Mouse (Mus musculus): ENCODE measurements around the gene Pakap. TPM values are rescaled to one million over a fixed set of nuclear protein-coding genes. Genes with fewer than 3 reads are reported as not detected.

The Pakap gene
- total RNA-seq, 1 experiment from 2014 or later: not detected

- no peak for ATAC-seq (replicated peaks; ENCODE audit: low read depth, poor library complexity, severe bottlenecking)
These were observed 50.8 kb downstream of the Pakap start for GRCm38 (mm10) chr4:57618743-57619142.

DNA sequence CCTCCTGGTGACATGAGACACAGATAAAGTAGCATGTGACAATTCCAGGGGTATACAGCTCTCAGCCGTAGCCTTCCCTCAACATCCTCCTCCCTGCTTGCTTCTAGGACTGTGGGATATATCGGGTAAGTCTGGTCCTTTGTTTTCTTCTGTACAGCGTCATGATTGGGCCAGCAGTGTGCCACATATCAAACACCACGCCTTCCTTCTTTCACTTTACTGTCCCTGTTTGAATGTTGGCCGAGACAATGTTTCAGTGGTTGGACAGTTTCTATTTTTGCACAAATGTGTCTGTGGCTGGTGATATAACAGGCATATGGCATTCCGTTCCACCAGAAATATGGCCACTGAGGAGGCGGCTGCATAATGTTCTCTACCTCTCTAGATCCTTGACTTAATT is 54.8 kb downstream of the Pakap start:
- ATAC-seq (replicated peaks; ENCODE audit: low read depth, poor library complexity, severe bottlenecking): no peak

- no peak for ATAC-seq (replicated peaks; ENCODE audit: low read depth, poor library complexity, severe bottlenecking)
These were observed 56.8 kb downstream of the Pakap start for GRCm38 (mm10) chr4:57624819-57625218.

DNA sequence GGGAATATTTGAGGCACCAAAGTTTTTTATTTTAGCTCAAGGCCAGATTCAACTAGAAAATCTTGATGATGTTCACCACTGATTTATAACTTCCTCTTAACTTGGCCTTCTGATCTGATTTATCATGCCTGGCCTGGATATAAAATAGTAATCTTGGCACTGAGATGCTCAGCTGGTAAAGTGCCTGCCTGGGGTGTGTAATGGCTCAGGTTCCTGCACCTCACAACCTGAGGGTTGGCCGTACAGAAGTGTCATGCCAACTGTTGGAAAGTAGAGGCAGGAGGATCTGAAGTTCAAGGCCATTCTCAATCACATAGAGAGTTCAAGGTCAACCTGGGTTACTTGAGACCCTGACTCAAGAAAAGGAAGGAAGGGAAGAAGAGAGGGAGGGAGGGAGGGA is 57.3 kb downstream of the Pakap start:
- ATAC-seq (replicated peaks; ENCODE audit: low read depth, poor library complexity, severe bottlenecking): no peak

DNA sequence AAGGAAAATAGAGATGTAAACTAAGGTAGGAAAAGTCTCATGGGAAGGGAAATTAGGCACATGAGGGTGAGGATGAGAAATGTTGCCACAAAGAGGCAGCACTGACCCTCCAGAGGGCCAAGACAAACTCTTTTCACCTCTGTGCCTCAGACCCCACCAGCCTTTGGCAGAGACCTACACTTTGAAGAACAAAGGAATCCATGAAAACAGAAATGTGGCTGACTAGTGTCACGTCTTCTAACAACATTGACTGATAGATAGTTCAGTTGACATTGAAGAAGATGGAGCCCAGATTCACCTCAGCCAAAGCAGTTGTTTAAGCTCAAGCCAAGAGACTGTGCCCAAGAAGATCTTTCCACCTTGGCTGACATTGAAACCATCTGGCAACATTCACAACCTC is 57.8 kb downstream of the Pakap start:
- ATAC-seq (replicated peaks; ENCODE audit: low read depth, poor library complexity, severe bottlenecking): no peak

- no peak for ATAC-seq (replicated peaks; ENCODE audit: low read depth, poor library complexity, severe bottlenecking)
These were observed 58.9 kb downstream of the Pakap start for GRCm38 (mm10) chr4:57626921-57627320.

- ATAC-seq (replicated peaks; ENCODE audit: low read depth, poor library complexity, severe bottlenecking): no peak
These were observed 64.4 kb downstream of the Pakap start for GRCm38 (mm10) chr4:57632386-57632785.

- ATAC-seq (replicated peaks; ENCODE audit: low read depth, poor library complexity, severe bottlenecking): no peak
These were observed 65.1 kb downstream of the Pakap start for GRCm38 (mm10) chr4:57633052-57633451.

GRCm38 (mm10) chr4:57634956-57635355 is 67.0 kb downstream of the Pakap start:
- ATAC-seq (replicated peaks; ENCODE audit: low read depth, poor library complexity, severe bottlenecking): no peak

GRCm38 (mm10) chr4:57636782-57637482 is 69.0 kb downstream of the Pakap start:
- ATAC-seq (replicated peaks; ENCODE audit: low read depth, poor library complexity, severe bottlenecking): no peak

GRCm38 (mm10) chr4:57637636-57638386 is 69.8 kb downstream of the Pakap start:
- no peak for ATAC-seq (replicated peaks; ENCODE audit: low read depth, poor library complexity, severe bottlenecking)

DNA sequence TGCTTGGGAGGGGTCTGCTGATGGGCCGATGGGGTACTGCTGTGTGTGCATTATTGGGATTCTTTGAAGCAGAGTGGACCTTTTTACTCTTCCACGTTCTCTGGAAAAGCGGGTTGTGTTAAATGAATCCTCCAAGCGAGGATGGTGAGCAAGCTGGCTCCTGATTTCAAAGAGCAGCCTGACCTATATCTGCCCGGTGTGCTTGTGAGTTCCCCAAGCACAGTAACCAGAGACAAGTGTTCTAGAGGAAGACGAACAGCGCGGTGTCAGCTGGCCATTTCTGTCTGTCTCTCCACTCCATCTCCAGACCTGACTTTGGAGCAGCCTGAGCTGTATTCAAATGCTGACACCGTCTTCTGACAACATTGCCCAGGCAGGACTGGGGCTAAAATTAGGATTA is 71.0 kb downstream of the Pakap start:
- ATAC-seq (replicated peaks; ENCODE audit: low read depth, poor library complexity, severe bottlenecking): no peak

DNA sequence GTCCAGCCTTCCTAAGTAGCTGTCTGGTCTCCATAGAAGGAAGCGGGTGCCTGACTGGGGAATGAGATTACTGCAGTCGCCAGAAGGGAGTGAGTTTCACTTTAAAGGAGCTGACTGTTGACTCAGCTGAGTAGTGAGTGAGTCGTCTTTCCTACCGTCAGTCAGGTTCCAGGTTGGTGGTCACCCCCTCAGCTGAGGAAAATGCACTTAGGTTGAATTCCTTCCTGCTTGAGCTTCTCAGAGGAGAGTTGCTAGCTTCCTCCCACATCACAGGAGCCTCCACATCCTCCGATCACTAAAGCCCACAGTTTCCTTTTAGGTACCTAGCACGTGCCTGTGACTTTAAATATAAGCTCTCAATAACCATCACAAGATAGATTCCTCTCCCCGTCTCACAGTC is 72.2 kb downstream of the Pakap start:
- ATAC-seq (replicated peaks; ENCODE audit: low read depth, poor library complexity, severe bottlenecking): peak; percentile 60; the same call in 1 of the 2 replicates

- ATAC-seq (replicated peaks; ENCODE audit: low read depth, poor library complexity, severe bottlenecking): no peak
These were observed 73.0 kb downstream of the Pakap start for GRCm38 (mm10) chr4:57640971-57641370.

- no peak for ATAC-seq (replicated peaks; ENCODE audit: low read depth, poor library complexity, severe bottlenecking)
These were observed 83.0 kb downstream of the Pakap start for GRCm38 (mm10) chr4:57650994-57651393.

DNA sequence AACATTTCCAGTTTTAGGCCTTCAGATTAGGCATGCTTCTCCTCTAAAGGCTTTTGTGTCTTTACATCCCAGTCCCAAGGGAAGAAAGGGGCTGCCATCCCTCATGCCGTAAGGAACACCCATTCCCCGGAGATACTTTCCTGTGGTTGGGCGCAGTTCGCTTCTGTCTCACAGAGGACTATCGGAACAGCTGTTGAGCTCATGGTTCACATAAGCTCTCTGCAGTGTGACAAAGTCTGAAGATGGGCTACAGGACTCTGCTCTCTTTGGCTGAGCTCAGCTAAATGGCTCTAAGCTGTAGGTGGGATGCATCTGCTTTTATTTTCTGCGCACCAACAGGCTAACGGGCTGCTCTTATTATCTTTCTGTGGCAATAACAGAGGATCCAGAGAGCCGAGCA is 83.6 kb downstream of the Pakap start:
- ATAC-seq (replicated peaks; ENCODE audit: low read depth, poor library complexity, severe bottlenecking): no peak

DNA sequence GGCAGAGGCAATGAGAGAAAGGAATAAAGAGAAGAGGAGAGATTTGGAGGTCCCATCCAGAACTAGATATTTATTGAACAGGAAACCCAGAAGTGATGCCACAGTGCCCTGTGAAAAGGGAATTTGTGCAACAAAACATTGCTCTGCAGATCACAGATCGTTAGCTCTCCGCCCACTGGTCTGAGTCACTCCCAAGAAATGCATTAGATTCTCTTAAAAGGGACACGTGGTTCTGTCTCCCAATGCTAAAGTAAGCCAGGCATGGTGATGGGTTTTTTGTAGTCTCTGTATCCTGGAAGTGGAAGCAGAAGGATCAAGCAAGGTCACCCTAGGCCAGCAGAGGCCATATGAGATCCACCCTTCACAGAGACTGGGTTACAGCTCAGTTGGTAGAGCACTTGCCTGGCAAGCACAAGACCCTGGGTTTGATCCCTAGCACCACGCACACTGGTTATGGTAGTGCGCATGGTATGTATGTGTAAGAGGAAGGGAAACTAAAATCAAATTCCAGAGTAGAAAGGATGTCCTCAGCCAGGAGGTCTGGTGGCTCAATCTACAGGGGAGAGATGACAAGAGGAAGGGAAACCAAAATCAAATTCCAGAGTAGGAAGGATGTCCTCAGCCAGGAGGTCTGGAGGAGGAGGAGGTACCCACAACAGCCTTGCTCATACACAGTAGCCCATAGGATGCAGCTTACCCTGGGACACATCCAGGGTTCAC is 84.4 kb downstream of the Pakap start:
- no peak for ATAC-seq (replicated peaks; ENCODE audit: low read depth, poor library complexity, severe bottlenecking)

DNA sequence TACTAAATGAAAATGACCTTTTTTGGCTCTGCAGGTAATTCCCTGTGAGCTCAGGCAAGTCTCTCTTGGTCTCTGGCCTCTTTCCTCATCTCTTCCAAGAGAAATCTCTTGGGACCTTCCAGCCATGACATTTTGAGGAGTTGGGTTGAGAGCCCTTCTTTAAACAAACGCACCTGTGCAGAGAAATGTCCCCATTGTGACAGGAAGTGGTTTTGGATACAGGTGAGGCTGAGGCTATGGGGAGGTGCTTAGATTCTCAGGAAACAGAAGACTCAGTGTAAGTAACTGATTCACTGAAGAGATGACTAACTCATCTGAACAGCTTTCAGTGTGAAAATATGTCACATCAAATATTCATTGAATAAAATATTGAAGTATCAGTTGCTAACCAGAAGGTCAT is 88.0 kb downstream of the Pakap start:
- ATAC-seq (replicated peaks; ENCODE audit: low read depth, poor library complexity, severe bottlenecking): no peak

DNA sequence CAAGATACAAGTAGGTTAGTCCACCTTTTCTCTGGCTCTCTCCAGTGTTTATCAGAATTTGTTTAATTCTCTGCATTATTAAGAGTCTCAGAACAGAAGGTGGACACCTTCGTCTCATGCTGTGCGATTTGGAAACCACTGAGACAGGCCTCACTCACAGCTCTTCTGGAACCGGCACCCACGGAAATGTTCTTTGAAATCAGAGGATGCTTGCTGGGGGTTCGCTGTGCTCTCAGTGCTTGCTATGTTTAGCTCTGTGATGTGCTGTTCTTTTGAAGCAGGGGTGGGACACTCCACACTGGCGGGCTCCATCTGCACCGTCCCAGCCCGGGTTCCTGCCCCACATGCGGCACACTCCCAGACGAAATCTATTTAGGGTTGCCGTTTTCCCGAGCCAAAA is 88.4 kb downstream of the Pakap start:
- ATAC-seq (replicated peaks; ENCODE audit: low read depth, poor library complexity, severe bottlenecking): no peak

DNA sequence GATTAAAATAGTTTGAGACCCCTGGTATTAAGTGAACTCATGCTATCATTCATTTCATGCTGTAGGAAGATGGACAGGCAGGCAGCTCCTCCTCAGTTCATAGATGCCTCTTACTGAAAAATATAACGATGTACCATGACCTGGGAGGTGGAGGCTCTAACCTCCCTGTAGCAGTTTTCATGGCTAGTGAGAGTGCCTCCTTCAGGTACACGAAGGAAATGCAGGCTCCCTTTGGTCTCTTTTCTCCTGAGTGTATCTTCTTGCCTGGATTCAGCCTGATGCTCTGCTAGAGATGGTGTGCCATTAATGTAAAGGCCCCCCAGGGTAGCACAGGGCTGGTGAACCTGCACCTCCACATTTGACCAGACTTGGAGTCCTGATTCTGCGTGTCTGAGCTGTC is 88.9 kb downstream of the Pakap start:
- no peak for ATAC-seq (replicated peaks; ENCODE audit: low read depth, poor library complexity, severe bottlenecking)

DNA sequence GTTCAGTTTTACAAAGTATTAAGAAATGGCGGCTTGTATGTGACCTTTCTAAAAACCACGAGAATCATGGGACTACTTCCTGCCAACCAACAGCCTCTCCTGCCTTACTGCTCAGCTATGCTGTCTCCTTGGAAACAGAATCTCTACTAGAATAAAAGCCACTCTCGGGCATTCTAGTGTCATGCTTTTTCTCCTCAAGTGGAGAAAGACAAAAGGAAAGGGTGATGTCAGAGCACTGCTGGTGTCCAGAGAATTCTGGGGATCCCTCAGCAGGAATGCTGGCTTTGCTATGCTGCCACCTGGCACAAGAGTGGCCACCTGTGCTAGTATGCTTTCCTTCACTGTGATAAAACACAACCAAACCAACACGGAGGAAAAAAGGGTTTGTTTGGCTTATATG is 92.5 kb downstream of the Pakap start:
- ATAC-seq (replicated peaks; ENCODE audit: low read depth, poor library complexity, severe bottlenecking): no peak

Measured in common myeloid progenitor, adult 5-6 weeks (primary cell).